Mouse (Mus musculus) liver, embryonic 14.5 days (tissue): Measurements from ENCODE around the gene Nploc4. TPM values are rescaled to one million over a fixed set of nuclear protein-coding genes. Genes with fewer than 3 reads are reported as not detected.
A peak's percentile ranks its signal among the peaks of the same experiment; 100 is the strongest.

Experiments
- ATAC-seq: fragments of 200-750 bp; cut with Nextera tagmentation; 2 replicates; pipeline ENCODE4 v1.8.0; 2017; ENCODE audit warnings: moderate number of reproducible peaks, mild to moderate bottlenecking, moderate library complexity; ENCODE audit not compliant: insufficient read depth
- DNase-seq, 3 experiments: peaks; one replicate each; pipeline ENCODE4 v3.0.0-alpha.2; 2012 to 2013; ENCODE audit warnings: low read depth in 3 of 3, low spot score in 3 of 3
- H3K27ac ChIP-seq: fragments of 300-500 bp; sonication (generic); 2 replicates; pipeline ENCODE4 v1.5.1; 2014; ENCODE audit warnings: moderate library complexity, mild to moderate bottlenecking, control low read depth, inconsistent platforms
- H3K27me3 ChIP-seq: fragments of 300-500 bp; sonication (generic); 2 replicates; pipeline ENCODE4 v1.6.1; 2014; ENCODE audit warnings: mild to moderate bottlenecking, low read length, moderate library complexity; ENCODE audit not compliant: control insufficient read depth, insufficient read depth
- H3K36me3 ChIP-seq: fragments of 300-500 bp; sonication (generic); replicated peaks from 2 replicates; pipeline ENCODE4 v1.6.1; 2014; ENCODE audit warnings: low read depth; ENCODE audit not compliant: control insufficient read depth, insufficient read depth
- H3K4me1 ChIP-seq, 2 experiments: fragments of 200-500 bp in 1 of 2; fragments of 300-500 bp in 1 of 2; sonication (generic) in 1 of 2; replicated peaks; 2 replicates each; pipeline ENCODE4 v1.6.1; 2012 to 2014; ENCODE audit warnings: antibody characterized with exemption in 1 of 2, inconsistent platforms in 1 of 2, low read length in 1 of 2; ENCODE audit not compliant: control insufficient read depth in 2 of 2, insufficient read depth in 2 of 2
- H3K4me2 ChIP-seq: fragments of 300-500 bp; sonication (generic); 2 replicates; pipeline ENCODE4 v1.6.1; 2014; ENCODE audit warnings: low read depth, mild to moderate bottlenecking, control low read depth, moderate library complexity
- H3K4me3 ChIP-seq, 2 experiments: fragments of 200-500 bp in 1 of 2; fragments of 300-500 bp in 1 of 2; sonication (generic) in 1 of 2; 2 replicates each; pipeline ENCODE4 v1.5.1; 2012 to 2014; ENCODE audit warnings: low read depth in 2 of 2, low read length in 2 of 2, mild to moderate bottlenecking in 2 of 2, control low read depth in 1 of 2, inconsistent platforms in 1 of 2, moderate library complexity in 1 of 2; ENCODE audit not compliant: insufficient read depth in 1 of 2
- H3K9ac ChIP-seq: fragments of 300-500 bp; sonication (generic); replicated peaks from 2 replicates; pipeline ENCODE4 v1.6.1; 2014; ENCODE audit warnings: mild to moderate bottlenecking, control low read depth, moderate library complexity
- H3K9me3 ChIP-seq: fragments of 300-500 bp; sonication (generic); 2 replicates; pipeline ENCODE4 v1.6.1; 2016; ENCODE audit warnings: low read length, mixed read lengths; ENCODE audit not compliant: control insufficient read depth
- CTCF ChIP-seq: IDR thresholded peaks from 2 replicates; pipeline ENCODE4 v1.5.1; 2016; ENCODE audit warnings: antibody characterized with exemption, low read depth, control low read depth
- EP300 ChIP-seq: IDR thresholded peaks from 2 replicates; pipeline ENCODE4 v1.6.1; 2016; ENCODE audit warnings: antibody characterized with exemption, low read depth
- WGBS: fragments of 180-500 bp; shearing (Covaris S2); extraction: QIAGEN DNeasy Blood & Tissue Kit; methylation state at CpG from one replicate; pipeline ENCODE4 v1.1.7; 2014; ENCODE audit not compliant: insufficient replicate concordance; 5-methylcytosine and 5-hydroxymethylcytosine counted together
- polyA plus RNA-seq, 2 experiments: library from polyadenylated mRNA; depleted of rRNA in 1 of 2; stranded (reverse) in 1 of 2; unstranded in 1 of 2; fragments of >200 nt; fragmentation: Nextera tagmentation in 1 of 2; extraction: Ambion mirVana in 1 of 2; gene quantifications; 2 replicates each; pipeline versions ENCODE4 v1.2.1 to v1.2.3; 2012 to 2014

Nploc4 gene
- polyA plus RNA-seq, 2 experiments, result 21.1 to 21.2 TPM

DNA sequence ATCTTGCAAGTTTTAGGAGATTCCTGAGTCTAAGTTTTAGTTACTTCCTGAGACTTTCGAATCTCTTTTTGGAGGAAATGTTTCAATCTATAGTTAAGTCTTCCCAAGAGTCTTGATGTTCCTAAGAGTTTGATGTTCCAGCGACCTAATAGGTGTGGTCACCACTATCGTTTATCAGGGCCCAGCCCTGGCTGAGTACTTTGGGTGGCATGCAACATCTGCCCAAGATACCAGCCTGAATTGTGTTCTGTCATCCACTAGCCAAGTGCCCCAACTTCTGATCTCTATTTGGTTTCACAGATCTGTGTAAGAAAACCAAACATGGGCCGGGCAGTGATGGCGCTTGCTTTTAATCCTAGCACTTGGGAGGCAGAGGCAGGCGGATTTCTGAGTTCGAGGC lies 17.9 kb upstream of the Nploc4 start:
- Histone ChIP-seq H3K4me1 (peaks cover 22 to 29% of the 10 kb centered on the region in 2 experiments), H3K27ac (peak overlapping the region; percentile 56), H3K4me3 (no peak overlapping the region), H3K27me3 (no peaks in the 10 kb centered on the region), H3K9me3 (no peaks in the 10 kb centered on the region), H3K36me3 (peaks cover 6% of the 10 kb centered on the region; the same call in 1 of the 2 replicates), H3K9ac (no peak overlapping the region; the same call in 1 of the 2 replicates), H3K4me2 (peak overlapping the region; percentile 44)
- WGBS, result 67% methylated on average over 7 of the region's 7 CpGs
- TF ChIP-seq CTCF (no peak), EP300 (peak; percentile 37; the same call in 1 of the 2 replicates)
- ATAC-seq, result peak; percentile 44; the same call in 1 of the 2 replicates
- peak in 2 of 3 experiments; percentile 50 to 54 for DNase-seq

DNA sequence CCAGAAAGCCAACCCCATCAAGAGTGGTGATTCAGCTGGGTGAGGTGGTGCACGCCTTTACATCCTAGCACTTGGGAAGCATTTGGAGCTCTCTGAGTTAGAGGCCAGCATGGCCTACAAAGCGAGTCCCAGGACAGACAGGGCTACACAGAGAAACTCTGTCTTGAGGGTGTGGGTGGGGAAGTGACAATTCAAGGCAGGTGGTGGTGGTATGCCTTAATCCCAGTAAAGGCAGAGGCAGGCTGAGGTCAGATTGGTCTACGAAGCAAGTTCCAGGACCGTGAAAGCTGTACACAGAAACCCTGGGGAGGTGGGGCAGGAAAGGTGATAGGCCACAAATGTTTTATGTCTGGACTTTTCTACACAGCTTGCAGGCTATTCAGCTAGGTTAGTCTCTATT lies 17.5 kb upstream of the Nploc4 start:
- 86% methylated on average over 4 of the region's 4 CpGs for WGBS
- H3K4me1 ChIP-seq, result peaks cover 22 to 29% of the 10 kb centered on the region in 2 experiments

DNA sequence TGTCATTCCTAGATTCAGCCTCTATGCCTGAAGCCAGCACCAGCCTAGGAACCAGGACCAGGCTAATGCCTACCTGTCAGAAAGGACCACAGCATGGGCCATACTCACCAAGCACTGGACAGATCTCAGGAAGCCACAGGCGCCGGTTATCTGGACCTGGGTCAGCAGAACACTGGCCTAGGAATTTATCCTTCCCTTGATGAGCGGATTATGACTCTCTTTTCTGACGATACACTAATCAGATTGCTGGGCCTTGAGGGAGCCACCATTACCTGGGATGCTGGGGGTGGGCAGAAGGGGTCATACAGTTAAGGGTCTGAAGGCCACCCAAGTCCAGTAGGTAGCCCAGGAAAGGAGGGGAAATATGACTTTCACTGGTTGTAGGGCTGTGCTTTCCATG lies 15.8 kb upstream of the Nploc4 start, which contains the start of gene Pde6g:
Pde6g (minus strand) TSS at position 195 of the 400 bp plus-strand sequence.
- H3K4me2 ChIP-seq, result no peak within 1 kb of the TSS
- TF ChIP-seq CTCF (no peak), EP300 (no peak)

More for the DNA sequence above, 17.5 kb upstream of the Nploc4 start:
- H3K27ac ChIP-seq, result peak overlapping the region; percentile 56
- no peaks in the 10 kb centered on the region for H3K9me3 ChIP-seq
- no peak for TF ChIP-seq EP300
- TF ChIP-seq CTCF, result no peak
- H3K4me2 ChIP-seq, result peak overlapping the region; percentile 44; the same call in 1 of the 2 replicates
- no peak for DNase-seq
- peaks cover 4% of the 10 kb centered on the region; the same call in 1 of the 2 replicates for H3K36me3 ChIP-seq
- ATAC-seq, result no peak
- no peaks in the 10 kb centered on the region for H3K27me3 ChIP-seq
- H3K4me3 ChIP-seq, result no peak overlapping the region
- H3K9ac ChIP-seq, result peak overlapping the region; percentile 13; the same call in 1 of the 2 replicates

DNA sequence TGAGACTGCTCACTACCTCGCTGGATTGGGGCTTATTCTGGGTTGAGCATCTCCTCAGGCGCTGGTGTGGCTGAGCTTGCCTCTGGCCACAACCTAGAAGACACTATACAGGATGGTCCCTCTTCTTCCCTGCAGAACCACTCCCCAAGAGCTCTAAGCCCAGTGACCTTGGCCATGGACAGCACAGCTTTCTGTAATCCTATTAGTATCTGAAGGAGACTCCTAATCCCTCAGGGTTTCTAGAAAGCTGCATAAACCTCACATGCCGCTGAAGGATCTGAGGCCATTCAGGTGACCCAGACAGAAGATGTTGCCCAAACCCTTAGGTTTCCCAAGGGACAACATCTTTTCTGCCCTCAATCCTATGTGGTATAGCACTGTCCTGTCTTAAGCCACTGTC lies 14.7 kb upstream of the Nploc4 start:
- H3K4me1 ChIP-seq, result peaks cover 19 to 24% of the 10 kb centered on the region in 2 experiments
- no peak overlapping the region for H3K4me3 ChIP-seq
- no peaks in the 10 kb centered on the region for H3K36me3 ChIP-seq
- H3K27me3 ChIP-seq, result no peaks in the 10 kb centered on the region
- no peak for TF ChIP-seq EP300
- no peak for TF ChIP-seq CTCF
- no peak overlapping the region for H3K27ac ChIP-seq
- WGBS, result 69% methylated on average over 3 of the region's 3 CpGs
- ATAC-seq (no peak), DNase-seq (no peak)
- H3K4me2 ChIP-seq, result no peak overlapping the region
- no peak overlapping the region for H3K9ac ChIP-seq
- H3K9me3 ChIP-seq, result no peaks in the 10 kb centered on the region

More for the DNA sequence above, 15.8 kb upstream of the Nploc4 start, which contains the start of gene Pde6g:
- Histone ChIP-seq H3K4me1 (peaks cover 19 to 27% of the 10 kb centered on the region in 2 experiments), H3K36me3 (no peaks in the 10 kb centered on the region), H3K27me3 (no peaks in the 10 kb centered on the region), H3K27ac (no peak within 1 kb of the TSS), H3K9ac (no peak within 1 kb of the TSS), H3K9me3 (no peaks in the 10 kb centered on the region), H3K4me3 (no peak within 1 kb of the TSS)
- WGBS, result 73% methylated on average over 4 of the region's 4 CpGs
- no peak for ATAC-seq
- DNase-seq, result no peak

DNA sequence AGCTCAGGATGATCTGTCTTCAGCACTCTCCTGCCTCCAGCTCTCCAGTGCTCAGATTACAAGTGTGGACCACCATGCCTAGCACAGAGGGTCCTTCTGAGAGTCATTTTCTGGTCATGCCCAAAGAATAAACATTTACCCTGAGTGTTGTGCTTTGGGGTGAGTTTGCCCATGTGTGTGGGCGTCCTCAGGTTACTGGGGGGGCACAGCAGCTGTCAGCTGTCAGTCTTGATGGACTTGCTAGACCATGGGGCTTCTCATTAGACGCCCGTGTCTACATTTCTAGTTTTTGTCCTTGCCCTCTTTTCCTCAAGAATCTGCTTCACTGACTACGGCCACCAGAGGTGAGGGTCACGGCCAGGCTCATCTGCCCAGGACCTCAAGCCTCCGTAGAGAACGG lies 9.7 kb upstream of the Nploc4 start:
- H3K36me3 ChIP-seq, result no peaks in the 10 kb centered on the region
- TF ChIP-seq EP300 (no peak), CTCF (no peak)
- H3K27me3 ChIP-seq, result no peaks in the 10 kb centered on the region
- DNase-seq (no peak), ATAC-seq (no peak)
- H3K9ac ChIP-seq, result no peak overlapping the region
- H3K27ac ChIP-seq, result no peak overlapping the region
- 71% methylated on average over 7 of the region's 7 CpGs for WGBS
- H3K4me3 ChIP-seq, result no peak overlapping the region
- no peaks in the 10 kb centered on the region for H3K9me3 ChIP-seq
- H3K4me1 ChIP-seq, result no peaks in the 10 kb centered on the region
- no peak overlapping the region for H3K4me2 ChIP-seq
